Mouse (Mus musculus) stomach, postnatal 0 days (tissue): ENCODE results near the gene Hcrt. TPM values are rescaled to one million over a fixed set of nuclear protein-coding genes. Genes with fewer than 3 reads are reported as not detected.

Experiments used
- ATAC-seq: fragments of 200-750 bp; cut with Nextera tagmentation; 2 replicates; pipeline ENCODE4 v1.8.0; 2017; ENCODE audit not compliant: low FRiP score, low TSS enrichment
- DNase-seq: peaks from one replicate; pipeline ENCODE4 v3.0.0-alpha.2; 2016; ENCODE audit warnings: low spot score
- H3K27ac ChIP-seq: fragments of 300-500 bp; sonication (generic); replicated peaks from 2 replicates; pipeline ENCODE4 v1.5.1; 2014; ENCODE audit warnings: mild to moderate bottlenecking, control low read depth
- H3K27me3 ChIP-seq: fragments of 300-500 bp; sonication (generic); 2 replicates; pipeline ENCODE4 v1.6.1; 2014; ENCODE audit warnings: low read length; ENCODE audit not compliant: control insufficient read depth, insufficient read depth
- H3K36me3 ChIP-seq: fragments of 300-500 bp; sonication (generic); 2 replicates; pipeline ENCODE4 v1.6.1; 2014; ENCODE audit warnings: low read length, mixed read lengths; ENCODE audit not compliant: control insufficient read depth, insufficient read depth
- H3K4me1 ChIP-seq: fragments of 300-500 bp; sonication (generic); replicated peaks from 2 replicates; pipeline ENCODE4 v1.6.1; 2014; ENCODE audit warnings: antibody characterized with exemption; ENCODE audit not compliant: control insufficient read depth, insufficient read depth
- H3K4me2 ChIP-seq: fragments of 300-500 bp; sonication (generic); replicated peaks from 2 replicates; pipeline ENCODE4 v1.6.1; 2014; ENCODE audit warnings: low read depth, mild to moderate bottlenecking, control low read depth, moderate library complexity
- H3K4me3 ChIP-seq: fragments of 300-500 bp; sonication (generic); 2 replicates; pipeline ENCODE4 v1.5.1; 2014; ENCODE audit warnings: low read depth, low read length, control low read depth
- H3K9ac ChIP-seq: fragments of 300-500 bp; sonication (generic); 2 replicates; pipeline ENCODE4 v1.6.1; 2014; ENCODE audit warnings: mild to moderate bottlenecking, low read length, control low read depth, mixed read lengths
- H3K9me3 ChIP-seq: fragments of 300-500 bp; sonication (generic); 2 replicates; pipeline ENCODE4 v1.6.1; 2016; ENCODE audit warnings: low read length; ENCODE audit not compliant: control insufficient read depth
- CTCF ChIP-seq: IDR thresholded peaks from 2 replicates; pipeline ENCODE4 v1.5.1; 2016; ENCODE audit warnings: antibody characterized with exemption, low read depth, mild to moderate bottlenecking, moderate library complexity
- EP300 ChIP-seq: optimal IDR thresholded peaks from 2 replicates; pipeline ENCODE3; 2016; ENCODE audit warnings: antibody characterized with exemption
- WGBS: fragments of 180-500 bp; shearing (Covaris S2); extraction: QIAGEN DNeasy Blood & Tissue Kit; methylation state at CpG from one replicate; pipeline ENCODE4 v1.1.7; 2014; 5-methylcytosine and 5-hydroxymethylcytosine counted together
- polyA plus RNA-seq: library from polyadenylated mRNA; unstranded; fragments of >200 nt; fragmentation: Nextera tagmentation; extraction: Ambion mirVana; gene quantifications from 2 replicates; pipeline ENCODE4 v1.2.1, GENCODE M21; 2015

Gene Hcrt
- polyA plus RNA-seq, 1 experiment from 2014 or later: not detected

GRCm38 (mm10) chr11:100785774-100786173, 23.0 kb upstream of the Hcrt start:
- Histone ChIP-seq H3K36me3 (peaks cover 19% of the 10 kb centered on the region), H3K27me3 (no peaks in the 10 kb centered on the region), H3K4me2 (no peak overlapping the region)

DNA sequence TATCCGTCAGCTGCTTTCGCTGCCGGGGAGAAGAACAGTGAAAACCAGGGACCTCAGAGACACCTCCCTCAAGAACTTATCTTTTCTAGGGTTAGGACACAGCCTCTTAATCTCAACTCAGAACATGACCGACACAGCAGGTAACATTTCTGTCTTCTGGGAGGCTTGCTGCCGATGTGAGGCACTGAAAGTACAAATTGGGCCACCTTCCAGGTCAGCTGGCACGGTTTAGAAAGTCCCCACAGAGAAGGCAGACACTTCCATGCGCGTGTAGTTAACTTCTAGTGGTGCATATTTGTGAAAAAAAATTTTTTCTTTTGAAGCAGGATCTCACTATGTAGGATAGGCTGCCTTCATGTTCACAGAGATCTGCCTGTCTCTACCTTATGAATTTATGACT, 21.6 kb upstream of the Hcrt start:
- DNase-seq (no peak), ATAC-seq (no peak)
- peaks cover 19% of the 10 kb centered on the region for H3K36me3 ChIP-seq
- WGBS: 89% methylated on average over 8 of the region's 8 CpGs
- H3K9me3 ChIP-seq: no peaks in the 10 kb centered on the region
- no peaks in the 10 kb centered on the region for H3K4me1 ChIP-seq
- no peak overlapping the region for H3K27ac ChIP-seq
- TF ChIP-seq EP300 (no peak), CTCF (no peak)
- no peak overlapping the region for H3K4me2 ChIP-seq
- no peaks in the 10 kb centered on the region for H3K27me3 ChIP-seq
- H3K9ac ChIP-seq: no peak overlapping the region
- no peak overlapping the region for H3K4me3 ChIP-seq

More at GRCm38 (mm10) chr11:100785774-100786173, 23.0 kb upstream of the Hcrt start:
- TF ChIP-seq EP300 (no peak), CTCF (no peak)
- 85% methylated on average over 2 of the region's 2 CpGs for WGBS
- Histone ChIP-seq H3K4me1 (no peaks in the 10 kb centered on the region), H3K4me3 (no peak overlapping the region), H3K9ac (no peak overlapping the region), H3K9me3 (no peaks in the 10 kb centered on the region), H3K27ac (no peak overlapping the region)
- no peak for DNase-seq
- no peak for ATAC-seq

DNA sequence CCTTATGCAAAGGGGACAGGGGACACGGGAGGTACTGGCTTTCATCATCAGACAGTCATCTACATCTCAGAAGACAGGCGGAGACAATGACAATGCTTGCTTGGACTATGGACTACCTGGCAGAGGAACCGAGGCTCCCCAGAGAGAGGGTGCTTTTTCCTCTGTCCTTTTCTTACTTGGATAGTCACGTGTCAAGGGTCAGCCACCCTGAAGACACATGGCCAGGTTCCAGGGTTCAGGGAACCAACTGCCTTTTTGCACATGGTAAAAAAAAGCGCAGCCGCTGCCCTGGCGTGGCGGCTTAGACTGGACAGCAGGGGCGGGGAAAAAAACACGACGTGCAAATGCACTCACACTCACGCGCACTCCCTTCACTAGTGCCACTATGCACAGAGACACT, 19.8 kb upstream of the Hcrt start:
- ATAC-seq (0 out of 2 replicates have a peak, but pooled peaks have one; percentile 7), DNase-seq (no peak)
- H3K27ac ChIP-seq: no peak overlapping the region
- no peaks in the 10 kb centered on the region for H3K4me1 ChIP-seq
- H3K36me3 ChIP-seq: peaks cover 15% of the 10 kb centered on the region
- TF ChIP-seq EP300 (no peak), CTCF (no peak)
- H3K9ac ChIP-seq: no peak overlapping the region
- H3K9me3 ChIP-seq: no peaks in the 10 kb centered on the region
- 85% methylated on average over 13 of the region's 13 CpGs for WGBS
- H3K27me3 ChIP-seq: no peaks in the 10 kb centered on the region
- no peak overlapping the region for H3K4me3 ChIP-seq
- no peak overlapping the region for H3K4me2 ChIP-seq

DNA sequence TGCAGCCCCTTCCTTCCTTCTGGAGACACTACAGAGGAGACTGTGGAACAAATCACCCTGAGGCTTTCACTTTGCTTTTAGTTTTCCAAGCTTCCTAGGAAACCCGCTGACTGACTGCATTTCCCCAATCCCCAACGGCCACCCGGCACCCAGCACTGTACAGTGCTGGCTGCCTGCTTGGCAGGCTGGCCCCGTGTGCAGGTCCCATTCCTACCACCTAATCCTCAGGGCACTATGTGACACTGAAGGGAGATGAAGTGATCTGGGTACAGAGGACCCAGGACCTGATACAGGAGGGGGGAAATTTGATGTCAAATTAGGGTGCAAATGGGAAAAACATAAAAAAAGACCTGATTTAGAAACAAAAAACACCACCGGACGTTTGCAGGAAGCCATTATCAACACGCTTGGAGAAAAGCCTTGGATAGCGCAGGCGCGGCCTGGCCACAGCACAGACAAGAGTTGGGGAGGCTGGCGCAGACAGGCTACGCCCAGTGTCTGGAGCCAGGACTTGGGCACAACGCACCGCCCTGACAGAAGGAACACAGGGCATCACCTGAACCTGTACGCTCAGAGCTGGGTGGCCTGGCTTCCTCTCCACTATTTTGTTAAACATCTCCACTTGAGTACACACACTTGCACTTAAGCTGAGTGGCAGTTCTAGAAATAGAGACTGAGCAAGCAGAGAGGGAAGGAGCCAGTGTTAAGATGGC, 19.2 kb upstream of the Hcrt start:
- WGBS: 83% methylated on average over 15 of the region's 15 CpGs

DNA sequence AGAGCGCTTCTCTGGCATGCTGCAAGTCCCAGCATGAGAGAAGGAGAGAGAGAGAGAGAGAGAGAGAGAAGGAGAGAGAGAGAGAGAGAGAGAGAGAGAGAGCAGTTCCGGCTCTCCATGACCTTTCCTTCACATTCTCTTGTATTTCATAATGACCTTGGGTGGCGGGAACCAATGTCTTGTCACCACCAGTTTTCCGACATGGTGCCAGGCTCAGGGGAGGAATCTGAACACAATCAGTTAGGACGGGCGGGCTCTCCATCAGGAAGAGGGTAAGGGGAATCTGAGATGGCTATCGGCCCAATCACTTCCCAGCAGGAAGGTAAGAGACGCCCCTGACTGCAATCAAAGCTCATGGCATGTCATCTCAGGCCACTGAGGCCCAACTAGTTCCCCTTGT, 17.5 kb upstream of the Hcrt start:
- no peaks in the 10 kb centered on the region for H3K4me1 ChIP-seq
- no peaks in the 10 kb centered on the region for H3K9me3 ChIP-seq
- H3K27ac ChIP-seq: no peak overlapping the region
- DNase-seq (no peak), ATAC-seq (no peak)
- no peak overlapping the region for H3K4me3 ChIP-seq
- H3K9ac ChIP-seq: no peak overlapping the region
- peaks cover 13% of the 10 kb centered on the region for H3K36me3 ChIP-seq
- H3K4me2 ChIP-seq: no peak overlapping the region
- 77% methylated on average over 8 of the region's 8 CpGs for WGBS
- H3K27me3 ChIP-seq: no peaks in the 10 kb centered on the region
- TF ChIP-seq EP300 (no peak), CTCF (no peak)

More for the DNA sequence above, 19.2 kb upstream of the Hcrt start:
- ATAC-seq (peak; percentile 53; the same call in 1 of the 2 replicates), DNase-seq (peak; percentile 33)
- Histone ChIP-seq H3K4me3 (no peak overlapping the region), H3K4me1 (no peaks in the 10 kb centered on the region), H3K27ac (no peak overlapping the region), H3K9ac (no peak overlapping the region), H3K4me2 (no peak overlapping the region), H3K36me3 (peaks cover 15% of the 10 kb centered on the region), H3K9me3 (no peaks in the 10 kb centered on the region), H3K27me3 (no peaks in the 10 kb centered on the region)
- TF ChIP-seq EP300: no peak

- no peak for ATAC-seq
Measured at GRCm38 (mm10) chr11:100778069-100778468, 15.3 kb upstream of the Hcrt start.

More at GRCm38 (mm10) chr11:100778069-100778468, 15.3 kb upstream of the Hcrt start:
- Histone ChIP-seq H3K27me3 (no peaks in the 10 kb centered on the region), H3K9ac (no peak overlapping the region), H3K4me1 (no peaks in the 10 kb centered on the region), H3K4me2 (no peak overlapping the region), H3K36me3 (peaks cover 6% of the 10 kb centered on the region), H3K9me3 (no peaks in the 10 kb centered on the region), H3K27ac (no peak overlapping the region), H3K4me3 (no peak overlapping the region)
- WGBS: 61% methylated on average over 3 of the region's 3 CpGs
- TF ChIP-seq EP300 (no peak), CTCF (no peak)
- DNase-seq: no peak
